Mouse (Mus musculus) liver, postnatal 0 days (tissue): ENCODE measurements around the gene Gm49387. TPM values are rescaled to one million over a fixed set of nuclear protein-coding genes. Genes with fewer than 3 reads are reported as not detected.

Source experiments
- ATAC-seq: fragments of 200-750 bp; cut with Nextera tagmentation; 2 replicates; pipeline ENCODE4 v1.8.0; 2017; ENCODE audit warnings: mild to moderate bottlenecking, moderate library complexity
- DNase-seq: peaks from one replicate; pipeline ENCODE4 v3.0.0-alpha.2; 2016
- H3K27ac ChIP-seq: fragments of 300-500 bp; sonication (generic); 2 replicates; pipeline ENCODE4 v1.5.1; 2014; ENCODE audit warnings: antibody characterized with exemption, moderate library complexity, mild to moderate bottlenecking, low read depth
- H3K27me3 ChIP-seq: fragments of 300-500 bp; sonication (generic); 2 replicates; pipeline ENCODE4 v1.6.1; 2014; ENCODE audit warnings: low read length, control low read depth, mixed read lengths; ENCODE audit not compliant: insufficient read depth
- H3K36me3 ChIP-seq: fragments of 300-500 bp; sonication (generic); replicated peaks from 2 replicates; pipeline ENCODE4 v1.6.1; 2014; ENCODE audit warnings: mild to moderate bottlenecking, control low read depth, low read length, moderate library complexity, mixed read lengths; ENCODE audit not compliant: insufficient read depth
- H3K4me1 ChIP-seq: fragments of 300-500 bp; sonication (generic); 2 replicates; pipeline ENCODE4 v1.6.1; 2014; ENCODE audit warnings: antibody characterized with exemption, mild to moderate bottlenecking, control low read depth; ENCODE audit not compliant: insufficient read depth
- H3K4me2 ChIP-seq: fragments of 300-500 bp; sonication (generic); 2 replicates; pipeline ENCODE4 v1.6.1; 2014; ENCODE audit warnings: low read depth, mild to moderate bottlenecking, low read length, moderate library complexity, mixed read lengths
- H3K4me3 ChIP-seq: fragments of 300-500 bp; sonication (generic); 2 replicates; pipeline ENCODE4 v1.5.1; 2014; ENCODE audit warnings: low read depth, low read length
- H3K9ac ChIP-seq: fragments of 300-500 bp; sonication (generic); replicated peaks from 2 replicates; pipeline ENCODE4 v1.6.1; 2014; ENCODE audit warnings: mild to moderate bottlenecking, moderate library complexity
- H3K9me3 ChIP-seq: fragments of 300-500 bp; sonication (generic); 2 replicates; pipeline ENCODE4 v1.6.1; 2016; ENCODE audit warnings: mild to moderate bottlenecking, control low read depth, low read length, mixed read lengths
- CTCF ChIP-seq: sonication (generic); IDR thresholded peaks from 2 replicates; pipeline ENCODE4 v1.5.1; 2016; ENCODE audit warnings: antibody characterized with exemption, low read depth
- EP300 ChIP-seq: IDR thresholded peaks from 2 replicates; pipeline ENCODE4 v1.6.1; 2016; ENCODE audit warnings: antibody characterized with exemption, low read depth, mild to moderate bottlenecking
- WGBS: fragments of 180-500 bp; shearing (Covaris S2); extraction: QIAGEN DNeasy Blood & Tissue Kit; methylation state at CpG from one replicate; pipeline ENCODE4 v1.1.7; 2014; ENCODE audit not compliant: insufficient replicate concordance; 5-methylcytosine and 5-hydroxymethylcytosine counted together
- polyA plus RNA-seq: library from polyadenylated mRNA; unstranded; fragments of >200 nt; fragmentation: Nextera tagmentation; extraction: Ambion mirVana; gene quantifications from 2 replicates; pipeline ENCODE4 v1.2.1, GENCODE M21; 2015

The Gm49387 gene
- polyA plus RNA-seq, 1 experiment from 2014 or later: 3.9 TPM

DNA sequence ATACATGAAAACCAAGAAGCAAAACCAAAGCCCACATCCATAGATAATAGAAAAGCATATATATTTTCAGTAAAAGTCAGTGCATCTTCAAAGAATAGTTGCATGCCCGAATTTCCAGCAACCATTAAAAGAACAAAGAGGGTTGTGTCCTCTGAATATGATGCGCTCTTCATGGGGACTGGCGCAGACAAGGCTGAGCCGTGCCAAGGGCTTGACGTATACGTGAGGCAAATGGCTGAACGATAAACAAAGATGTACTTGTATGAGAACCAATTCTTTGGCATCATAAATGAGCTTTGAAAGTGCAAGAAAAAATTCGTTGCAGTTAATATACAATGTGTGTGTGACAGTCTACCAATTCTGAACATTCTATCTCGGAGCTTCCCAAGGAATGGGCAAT is 40.6 kb upstream of the Gm49387 start:
- Histone ChIP-seq H3K4me2 (no peak overlapping the region), H3K9ac (no peak overlapping the region), H3K4me1 (peaks cover 13% of the 10 kb centered on the region), H3K27ac (no peak overlapping the region), H3K27me3 (no peaks in the 10 kb centered on the region), H3K9me3 (no peaks in the 10 kb centered on the region), H3K4me3 (no peak overlapping the region), H3K36me3 (no peaks in the 10 kb centered on the region)
- WGBS: 84% methylated on average over 9 of the region's 9 CpGs
- TF ChIP-seq CTCF: no peak
- no peak for TF ChIP-seq EP300
- no peak for ATAC-seq
- no peak for DNase-seq

DNA sequence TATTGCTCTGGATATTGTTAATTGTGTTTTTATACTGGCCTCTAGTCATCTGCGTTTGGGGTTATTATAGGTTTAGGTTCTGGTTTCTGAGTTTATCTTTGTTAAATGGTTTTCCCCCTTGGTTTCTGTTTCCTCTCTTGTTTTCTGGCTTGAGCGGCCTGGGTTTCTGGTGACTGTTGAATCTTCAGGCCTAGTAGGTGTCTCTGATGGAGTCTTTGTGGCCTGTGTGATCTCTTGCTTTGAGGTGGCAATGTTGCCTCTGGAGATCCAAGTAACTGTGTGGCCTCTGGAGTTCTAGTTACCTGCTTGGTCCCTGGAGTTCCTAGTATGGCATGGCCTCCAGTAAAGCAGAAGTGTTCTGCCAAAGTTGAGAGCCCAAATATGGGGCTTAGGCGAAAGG is 40.0 kb upstream of the Gm49387 start:
- H3K9ac ChIP-seq: no peak overlapping the region
- H3K27ac ChIP-seq: 0 out of 2 replicates have a peak overlapping the region, but pooled peaks have one; percentile 12
- TF ChIP-seq CTCF: no peak
- TF ChIP-seq EP300: no peak
- H3K27me3 ChIP-seq: no peaks in the 10 kb centered on the region
- no peak for ATAC-seq
- H3K9me3 ChIP-seq: no peaks in the 10 kb centered on the region
- peaks cover 10% of the 10 kb centered on the region for H3K4me1 ChIP-seq
- H3K4me3 ChIP-seq: no peak overlapping the region
- H3K4me2 ChIP-seq: no peak overlapping the region
- WGBS: 59% methylated on average over 3 of the region's 3 CpGs
- H3K36me3 ChIP-seq: no peaks in the 10 kb centered on the region
- no peak for DNase-seq

DNA sequence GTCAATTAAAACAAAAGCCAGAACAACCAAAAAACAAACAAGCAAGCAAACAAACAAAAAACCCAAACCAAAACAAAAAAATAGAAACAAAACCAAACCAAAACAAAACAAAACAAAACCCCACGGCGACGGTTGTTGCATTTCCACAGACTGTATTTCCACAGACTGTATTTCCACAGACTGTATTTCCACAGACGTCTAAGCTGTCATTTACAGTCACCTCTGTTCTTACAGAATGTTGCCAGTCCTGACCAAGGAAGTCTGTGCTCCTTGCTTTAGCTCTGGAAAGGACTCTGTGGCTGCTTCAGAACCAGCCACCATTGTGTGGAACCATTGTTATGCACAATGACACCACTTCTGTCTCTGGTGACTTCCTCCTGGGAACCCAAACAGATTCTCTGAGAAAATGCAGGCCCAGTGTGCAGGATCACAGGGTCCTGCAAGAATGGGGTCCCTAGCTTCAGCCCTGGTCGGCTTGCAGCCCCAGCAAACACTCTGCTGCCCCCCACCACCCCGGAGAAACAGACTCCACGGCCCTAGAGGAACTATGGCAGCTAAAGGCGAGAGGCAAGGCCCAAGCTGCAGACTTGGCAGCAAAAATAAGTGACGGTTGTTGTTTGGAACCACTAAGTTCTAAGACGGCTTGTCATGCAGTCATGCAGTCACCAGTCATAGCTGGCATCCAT is 31.1 kb upstream of the Gm49387 start:
- ATAC-seq (no peak), DNase-seq (no peak)
- Histone ChIP-seq H3K27me3 (no peaks in the 10 kb centered on the region), H3K9me3 (no peaks in the 10 kb centered on the region), H3K4me2 (no peak overlapping the region), H3K9ac (no peak overlapping the region), H3K4me3 (no peak overlapping the region), H3K36me3 (peaks cover 6% of the 10 kb centered on the region), H3K4me1 (peaks cover 32% of the 10 kb centered on the region), H3K27ac (peak overlapping the region; percentile 35)
- TF ChIP-seq EP300: 0 out of 2 replicates have a peak, but pooled peaks have one; percentile 34
- TF ChIP-seq CTCF: no peak
- WGBS: 59% methylated on average over 10 of the region's 10 CpGs

DNA sequence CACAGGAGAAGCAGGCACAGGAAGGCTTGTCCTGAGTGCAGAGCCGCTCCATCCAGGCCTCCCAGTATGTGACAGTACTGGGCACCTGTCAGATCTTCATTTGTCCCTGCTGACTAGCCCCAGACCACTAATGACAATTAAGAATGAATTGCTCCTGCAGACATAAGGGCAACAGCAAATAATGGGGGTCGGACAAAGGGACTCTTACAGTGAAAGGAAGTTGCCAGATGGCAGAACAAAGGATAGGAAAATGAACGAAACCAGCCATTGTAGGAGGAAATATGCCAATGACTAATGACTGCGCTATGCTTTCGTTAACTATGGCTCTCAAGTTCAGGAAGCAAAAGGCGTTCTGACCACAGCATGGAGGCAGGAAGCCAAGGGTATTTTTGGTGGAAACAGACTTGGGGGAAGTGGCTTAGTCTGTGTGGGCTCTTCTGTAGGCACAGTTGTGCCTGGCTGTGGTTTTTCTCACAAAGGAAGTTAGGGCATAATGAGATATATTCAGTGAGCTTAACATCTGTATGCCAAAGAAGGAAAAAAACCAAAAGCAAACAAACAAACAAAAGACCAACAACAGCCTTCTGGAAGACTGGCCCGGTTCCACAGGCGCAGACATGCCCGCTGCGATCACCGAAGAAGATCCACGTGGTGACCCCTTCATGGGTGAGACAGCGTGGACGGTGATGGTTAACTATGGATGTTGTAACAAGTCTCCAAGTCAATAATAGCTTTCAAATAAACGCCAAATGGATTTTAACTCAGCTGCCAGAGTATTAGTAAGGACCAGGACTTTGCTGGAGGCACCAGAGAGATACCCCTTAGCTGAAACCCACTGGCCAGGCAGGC is 29.2 kb upstream of the Gm49387 start:
- Histone ChIP-seq H3K4me3 (no peak overlapping the region), H3K4me1 (peaks cover 38% of the 10 kb centered on the region), H3K4me2 (peak overlapping the region; percentile 51), H3K9me3 (no peaks in the 10 kb centered on the region), H3K27ac (peak overlapping the region; percentile 72), H3K9ac (no peak overlapping the region; the same call in 1 of the 2 replicates), H3K36me3 (peaks cover 9% of the 10 kb centered on the region), H3K27me3 (no peaks in the 10 kb centered on the region)
- TF ChIP-seq EP300 (peak; percentile 39; the same call in 1 of the 2 replicates), CTCF (no peak)
- ATAC-seq: peak; percentile 55
- WGBS: 25% methylated on average over 15 of the region's 15 CpGs
- DNase-seq: no peak

DNA sequence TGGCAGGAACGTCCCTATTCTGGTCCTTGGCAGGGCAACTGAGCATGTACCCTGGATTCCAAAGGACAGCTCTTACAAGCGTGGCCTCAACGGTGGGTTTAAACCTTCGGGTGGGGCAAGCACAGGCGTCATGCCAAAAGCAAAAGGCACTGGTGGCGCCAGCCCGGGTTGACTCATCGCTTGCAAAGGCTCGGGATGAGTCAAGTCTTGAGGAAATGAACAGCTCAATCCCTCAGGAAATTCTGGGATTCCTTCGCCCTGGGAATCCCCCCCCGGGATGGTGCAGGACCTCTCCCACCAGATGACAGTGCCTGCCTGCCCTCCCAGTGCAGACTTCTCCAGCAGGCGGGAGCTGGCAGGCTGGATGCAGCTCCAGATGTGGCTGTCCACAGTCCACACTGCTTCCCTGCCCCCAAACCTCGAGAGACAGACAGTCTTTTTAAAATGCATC is 28.5 kb upstream of the Gm49387 start:
- Histone ChIP-seq H3K27ac (peak overlapping the region; percentile 72), H3K9ac (no peak overlapping the region; the same call in 1 of the 2 replicates), H3K36me3 (peaks cover 9% of the 10 kb centered on the region), H3K4me1 (peaks cover 42% of the 10 kb centered on the region), H3K27me3 (no peaks in the 10 kb centered on the region), H3K4me3 (no peak overlapping the region), H3K9me3 (no peaks in the 10 kb centered on the region), H3K4me2 (peak overlapping the region; percentile 51)
- DNase-seq (peak; percentile 46), ATAC-seq (peak; percentile 40)
- WGBS: 41% methylated on average over 13 of the region's 13 CpGs
- TF ChIP-seq EP300: no peak
- TF ChIP-seq CTCF: no peak

DNA sequence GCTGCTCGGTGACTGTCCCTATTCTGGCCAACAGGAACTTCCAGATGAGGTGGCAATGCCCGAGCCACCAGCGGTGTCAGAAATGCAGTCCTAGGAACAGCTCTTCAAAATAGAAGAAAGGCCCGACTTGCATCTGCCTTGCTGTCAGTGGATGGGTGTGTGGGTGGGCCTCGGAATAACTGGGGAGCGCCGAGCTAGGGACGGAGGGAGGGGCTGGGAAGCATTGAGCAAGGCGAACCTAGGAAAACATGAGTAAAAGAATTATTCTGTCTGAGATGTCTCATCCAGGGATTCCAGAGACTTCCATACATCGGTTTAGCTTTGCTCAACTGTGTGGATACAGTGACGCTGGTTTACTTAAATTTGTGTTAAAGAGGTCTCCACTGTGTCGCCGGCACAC is 27.6 kb upstream of the Gm49387 start:
- no peak for DNase-seq
- no peaks in the 10 kb centered on the region for H3K9me3 ChIP-seq
- ATAC-seq: no peak

More for the DNA sequence above, 27.6 kb upstream of the Gm49387 start:
- Histone ChIP-seq H3K4me2 (no peak overlapping the region), H3K27ac (no peak overlapping the region), H3K9ac (no peak overlapping the region), H3K4me1 (peaks cover 46% of the 10 kb centered on the region), H3K27me3 (no peaks in the 10 kb centered on the region), H3K36me3 (peaks cover 9% of the 10 kb centered on the region), H3K4me3 (no peak overlapping the region)
- TF ChIP-seq EP300: no peak
- no peak for TF ChIP-seq CTCF
- 70% methylated on average over 13 of the region's 13 CpGs for WGBS
